Mouse (Mus musculus) kidney, postnatal 10 days (tissue): Measurements from ENCODE around the gene Gen1.
A peak's percentile ranks its signal among the peaks of the same experiment; 100 is the strongest.

Experiments
- DNase-seq: peaks from one replicate; pipeline ENCODE4 v3.0.0; 2021; ENCODE audit warnings: mixed read lengths

Gene Gen1

GRCm38 (mm10) chr12:11222566-11222965 is 43.0 kb downstream of the Gen1 start:
- DNase-seq, result no peak

- peak; percentile 26 for DNase-seq
Observed at GRCm38 (mm10) chr12:11221524-11222330, 43.9 kb downstream of the Gen1 start.

DNA sequence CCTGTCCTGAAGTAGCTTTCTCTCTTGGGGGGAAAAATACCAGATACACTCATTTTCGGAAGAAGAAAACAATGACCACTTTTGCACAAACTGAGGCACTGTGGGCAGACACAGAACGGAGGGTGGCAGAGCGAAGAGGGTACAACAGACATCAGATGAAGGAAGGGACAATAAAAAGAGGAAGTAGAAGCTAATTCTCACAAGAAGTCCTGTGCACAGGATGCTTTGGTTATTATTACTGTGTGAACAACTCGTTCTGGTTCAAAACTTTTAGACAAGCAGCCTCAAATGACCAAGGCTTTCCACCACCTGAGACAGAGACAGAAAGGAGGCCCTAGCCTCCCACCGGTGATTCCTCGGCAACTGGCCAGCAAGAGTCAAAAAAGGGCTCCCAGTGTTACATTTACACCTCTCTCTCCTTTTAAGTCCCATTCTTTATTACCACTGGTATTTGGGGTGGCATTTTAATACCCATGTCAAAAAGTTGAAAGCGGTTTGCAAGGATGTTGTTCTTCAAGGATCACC is 47.8 kb downstream of the Gen1 start:
- DNase-seq, result no peak

- DNase-seq, result no peak
Observed at GRCm38 (mm10) chr12:11216454-11216853, 49.1 kb downstream of the Gen1 start.

DNA sequence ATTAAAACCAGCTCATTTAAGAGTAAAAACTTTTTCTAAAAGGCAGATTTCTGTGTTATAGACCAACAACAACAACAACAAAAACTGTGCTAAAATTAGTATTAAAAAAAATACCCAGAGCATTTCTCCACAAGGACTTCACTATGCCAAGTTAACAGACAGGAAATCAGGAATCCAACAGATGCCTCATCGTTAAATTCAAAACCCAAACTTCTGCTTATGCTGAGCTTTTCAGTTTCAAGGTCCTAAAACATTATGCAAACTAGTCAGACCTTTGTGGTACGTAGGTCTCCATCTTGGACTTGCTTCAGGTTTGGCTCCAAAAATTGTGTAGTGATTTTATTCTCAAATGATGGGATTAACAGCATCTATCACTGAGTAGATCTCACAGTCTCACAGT is 50.0 kb downstream of the Gen1 start:
- no peak for DNase-seq

DNA sequence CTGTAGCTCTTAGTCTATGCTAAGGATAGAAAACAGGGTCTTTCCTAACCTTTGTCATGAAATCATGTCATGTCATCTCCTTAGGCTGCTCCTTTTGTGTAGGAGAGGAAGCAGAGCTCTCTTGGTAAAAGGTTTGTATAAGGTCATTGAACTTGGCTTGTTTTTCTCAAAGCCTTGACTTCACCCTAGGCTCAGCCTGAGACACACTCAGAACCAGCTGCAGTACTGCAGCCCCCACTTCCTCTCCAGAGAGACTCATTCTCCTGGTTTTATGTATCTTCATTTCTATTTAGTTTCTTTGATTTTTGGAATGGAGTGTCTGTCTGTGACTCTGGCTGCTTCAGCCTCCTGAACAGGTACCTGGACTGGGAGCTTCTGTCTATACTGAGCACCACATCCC is 50.8 kb downstream of the Gen1 start:
- no peak for DNase-seq

DNA sequence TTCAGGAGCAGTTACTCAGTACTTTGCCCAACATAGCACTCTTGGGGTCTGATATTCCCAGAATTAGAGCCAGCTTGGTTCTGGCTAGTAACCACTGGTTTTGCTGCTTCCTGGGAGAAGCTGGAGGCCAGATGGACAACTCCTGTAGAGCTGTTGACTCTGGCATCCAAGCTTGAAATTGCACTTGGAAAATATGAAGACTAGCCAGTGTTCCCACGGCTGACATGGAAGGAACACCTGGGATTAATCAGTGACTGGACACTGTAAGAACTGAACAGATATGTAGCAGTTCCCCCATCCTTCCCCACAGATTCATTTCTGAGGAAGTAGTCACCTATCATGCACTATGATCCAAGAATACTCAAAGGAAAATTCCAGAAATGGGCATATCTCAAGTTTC is 52.7 kb downstream of the Gen1 start:
- no peak for DNase-seq

DNA sequence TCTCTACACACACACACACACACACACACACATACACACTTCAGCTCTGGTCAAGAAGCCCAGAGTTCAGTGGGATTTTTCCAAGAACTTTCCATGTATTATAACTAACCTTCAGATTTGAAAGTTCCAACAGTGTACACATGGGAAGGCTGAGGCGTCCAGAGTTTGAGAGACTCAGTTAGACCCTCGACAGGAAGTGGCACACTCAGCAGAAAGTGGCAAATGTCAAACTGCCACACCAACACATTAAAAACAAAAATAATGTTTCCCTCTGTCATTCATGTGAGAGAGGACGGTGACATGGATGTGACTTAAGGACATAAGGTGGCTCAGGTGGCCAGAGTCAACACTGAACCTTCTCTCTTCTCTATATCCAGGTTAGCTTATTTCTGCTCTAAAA is 55.2 kb downstream of the Gen1 start:
- no peak for DNase-seq

- DNase-seq, result no peak
Observed at GRCm38 (mm10) chr12:11209636-11210035, 56.0 kb downstream of the Gen1 start.

GRCm38 (mm10) chr12:11208872-11209271 is 56.7 kb downstream of the Gen1 start, which contains the start of gene Msgn1:
Msgn1 (minus strand) TSS chr12:11208972.
- DNase-seq, result no peak

DNA sequence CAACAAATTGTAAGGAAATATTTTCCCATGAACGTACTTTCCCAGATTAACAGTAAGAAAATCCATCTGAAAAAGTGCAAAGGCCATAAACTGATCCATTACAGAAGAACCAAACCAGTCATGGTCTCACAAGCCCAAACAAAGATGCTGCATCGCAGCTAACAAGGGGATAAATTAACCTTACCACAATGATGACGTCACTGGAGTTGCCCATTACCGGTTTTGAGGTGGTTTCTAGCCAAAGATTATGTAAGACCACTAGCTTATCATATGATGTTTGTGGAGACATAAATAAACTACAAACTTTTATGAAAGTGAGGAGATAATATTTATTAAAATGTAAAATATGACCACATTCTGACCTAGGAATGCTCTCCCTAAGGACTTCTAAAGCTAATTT is 59.3 kb downstream of the Gen1 start:
- no peak for DNase-seq

- peak; percentile 51 for DNase-seq
Observed at GRCm38 (mm10) chr12:11203694-11204665, 61.6 kb downstream of the Gen1 start.

GRCm38 (mm10) chr12:11202476-11202875 is 63.1 kb downstream of the Gen1 start:
- no peak for DNase-seq

- no peak for DNase-seq
Observed at GRCm38 (mm10) chr12:11200711-11201110, 64.9 kb downstream of the Gen1 start.

GRCm38 (mm10) chr12:11198551-11198950 is 67.0 kb downstream of the Gen1 start:
- DNase-seq, result no peak

GRCm38 (mm10) chr12:11198026-11198425 is 67.6 kb downstream of the Gen1 start:
- no peak for DNase-seq

DNA sequence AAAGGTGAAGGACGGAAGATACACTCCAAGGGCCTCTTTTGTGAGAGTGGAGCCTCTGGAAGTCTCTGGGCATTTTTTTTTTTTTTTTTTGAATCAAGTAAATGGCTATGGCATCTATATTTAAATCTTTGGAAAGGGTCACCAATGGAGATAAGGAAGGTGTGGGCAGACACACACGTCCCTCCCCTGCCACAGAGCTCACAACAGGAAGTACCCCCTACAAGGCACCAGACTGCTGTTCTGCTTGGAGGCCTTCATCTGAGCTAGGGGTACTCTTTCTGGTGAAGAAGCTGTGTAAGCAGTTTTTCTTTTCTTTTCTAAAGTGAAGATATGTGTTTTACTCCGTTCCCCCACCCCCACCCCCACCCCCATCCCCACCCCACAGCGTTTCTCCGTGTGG is 68.8 kb downstream of the Gen1 start:
- DNase-seq, result no peak

DNA sequence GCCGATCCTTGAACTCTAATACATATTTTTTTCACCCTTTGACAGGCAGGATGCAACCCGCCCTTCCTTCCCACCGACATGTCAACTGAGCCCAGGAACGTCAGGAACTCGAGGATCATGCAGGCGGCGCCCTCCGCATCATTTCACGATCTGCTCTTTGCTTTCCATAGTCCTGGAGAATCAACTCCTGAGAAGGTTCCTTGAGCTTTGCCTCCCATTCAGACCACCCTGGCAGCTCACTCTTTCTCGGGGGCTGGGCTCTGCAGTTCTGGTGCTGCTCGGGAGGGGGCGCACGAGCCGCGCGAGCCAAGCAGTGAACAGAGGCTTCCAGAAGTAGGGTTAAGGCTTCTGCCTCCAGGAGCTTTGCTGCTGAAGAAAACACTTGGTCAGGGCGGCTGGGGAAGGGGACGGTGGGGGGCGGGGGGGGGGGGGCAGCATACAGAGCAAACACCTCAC is 69.4 kb downstream of the Gen1 start:
- peak; percentile 85 for DNase-seq

- no peak for DNase-seq
Observed at GRCm38 (mm10) chr12:11195031-11195430, 70.6 kb downstream of the Gen1 start.
